Mouse (Mus musculus) stomach, embryonic 14.5 days (tissue): Measurements from ENCODE around the gene Cul7. TPM values are rescaled to one million over a fixed set of nuclear protein-coding genes. Genes with fewer than 3 reads are reported as not detected.

ENCODE experiments used
- ATAC-seq: fragments of 200-750 bp; cut with Nextera tagmentation; 2 replicates; pipeline ENCODE4 v1.8.0; 2017; ENCODE audit warnings: low read depth, moderate TSS enrichment; ENCODE audit not compliant: insufficient number of reproducible peaks, insufficient read depth, low FRiP score
- H3K27ac ChIP-seq: fragments of 300-500 bp; sonication (generic); 2 replicates; pipeline ENCODE4 v1.5.1; 2014; ENCODE audit warnings: mild to moderate bottlenecking, low read length, moderate library complexity, mixed read lengths
- H3K27me3 ChIP-seq: fragments of 300-500 bp; sonication (generic); 2 replicates; pipeline ENCODE4 v1.6.1; 2014; ENCODE audit warnings: low read length, control low read depth, mixed read lengths; ENCODE audit not compliant: control insufficient read depth, insufficient read depth
- H3K36me3 ChIP-seq: fragments of 300-500 bp; sonication (generic); 2 replicates; pipeline ENCODE4 v1.6.1; 2014; ENCODE audit warnings: mild to moderate bottlenecking, control low read depth, low read length, moderate library complexity, mixed read lengths; ENCODE audit not compliant: control insufficient read depth, insufficient read depth
- H3K4me1 ChIP-seq: fragments of 300-500 bp; sonication (generic); 2 replicates; pipeline ENCODE4 v1.6.1; 2014; ENCODE audit warnings: low read length, control low read depth, mixed read lengths; ENCODE audit not compliant: control insufficient read depth, insufficient read depth
- H3K4me2 ChIP-seq: fragments of 300-500 bp; sonication (generic); replicated peaks from 2 replicates; pipeline ENCODE4 v1.6.1; 2014; ENCODE audit warnings: low read depth, low read length, control low read depth
- H3K4me3 ChIP-seq: fragments of 300-500 bp; sonication (generic); 2 replicates; pipeline ENCODE4 v1.5.1; 2014; ENCODE audit warnings: low read depth, low read length, control low read depth
- H3K9ac ChIP-seq: fragments of 300-500 bp; sonication (generic); replicated peaks from 2 replicates; pipeline ENCODE4 v1.6.1; 2014; ENCODE audit warnings: low read depth, mild to moderate bottlenecking, control low read depth, low read length, moderate library complexity, mixed read lengths
- H3K9me3 ChIP-seq: fragments of 300-500 bp; sonication (generic); 2 replicates; pipeline ENCODE4 v1.6.1; 2016; ENCODE audit warnings: low read depth, low read length, control low read depth; ENCODE audit not compliant: control insufficient read depth
- WGBS: fragments of 180-500 bp; shearing (Covaris S2); extraction: QIAGEN DNeasy Blood & Tissue Kit; methylation state at CpG from one replicate; pipeline ENCODE4 v1.1.7; 2014; 5-methylcytosine and 5-hydroxymethylcytosine counted together
- polyA plus RNA-seq: library from polyadenylated mRNA; unstranded; fragments of >200 nt; fragmentation: Nextera tagmentation; extraction: Ambion mirVana; gene quantifications from 2 replicates; pipeline ENCODE4 v1.2.1, GENCODE M21; 2014

The Cul7 gene
- polyA plus RNA-seq, 1 experiment from 2014 or later = 45.9 TPM

- Histone ChIP-seq H3K9me3 (no peaks in the 10 kb centered on the region), H3K4me2 (no peak overlapping the region), H3K36me3 (peaks cover 32% of the 10 kb centered on the region), H3K27me3 (no peaks in the 10 kb centered on the region), H3K27ac (no peak overlapping the region), H3K4me3 (no peak overlapping the region), H3K4me1 (peaks cover 13% of the 10 kb centered on the region), H3K9ac (no peak overlapping the region)
- no peak for ATAC-seq
- WGBS = 96% methylated on average over 10 of the region's 10 CpGs
Measured at GRCm38 (mm10) chr17:46669911-46670310, 19.8 kb downstream of the Cul7 start.

- no peaks in the 10 kb centered on the region for H3K27me3 ChIP-seq
- under 1% methylated on average over 43 of the region's 43 CpGs for WGBS
- peak; percentile 94 for ATAC-seq
- H3K4me1 ChIP-seq = peaks cover 22% of the 10 kb centered on the region
- H3K9me3 ChIP-seq = no peaks in the 10 kb centered on the region
- peak within 1 kb of the TSS; percentile 54 for H3K4me3 ChIP-seq
- peak within 1 kb of the TSS; percentile 75 for H3K27ac ChIP-seq
- peak within 1 kb of the TSS; percentile 37 for H3K9ac ChIP-seq
- peak within 1 kb of the TSS; percentile 54 for H3K4me2 ChIP-seq
- peaks cover 44% of the 10 kb centered on the region for H3K36me3 ChIP-seq
Measured at GRCm38 (mm10) chr17:46673850-46674529, 23.9 kb downstream of the Cul7 start, which contains the start of gene Rrp36. Gene Rrp36 (minus strand): TSS chr17:46674352.

- 16% methylated on average over 15 of the region's 15 CpGs for WGBS
- H3K9ac ChIP-seq = peak overlapping the region; percentile 37; the same call in 1 of the 2 replicates
- peaks cover 30% of the 10 kb centered on the region for H3K4me1 ChIP-seq
- H3K9me3 ChIP-seq = no peaks in the 10 kb centered on the region
- 0 out of 2 replicates have a peak, but pooled peaks have one; percentile 4 for ATAC-seq
- peak overlapping the region; percentile 54 for H3K4me3 ChIP-seq
- H3K4me2 ChIP-seq = peak overlapping the region; percentile 51
- H3K27me3 ChIP-seq = no peaks in the 10 kb centered on the region
- peaks cover 37% of the 10 kb centered on the region for H3K36me3 ChIP-seq
- peak overlapping the region; percentile 75 for H3K27ac ChIP-seq
Measured at GRCm38 (mm10) chr17:46674530-46675283, 24.6 kb downstream of the Cul7 start.

GRCm38 (mm10) chr17:46678416-46678815, 28.3 kb downstream of the Cul7 start, which contains the start of gene Mea1:
Gene Mea1 (plus strand): TSS chr17:46678793.
- peak within 1 kb of the TSS; percentile 64 for H3K9ac ChIP-seq
- no peak within 1 kb of the TSS for H3K27ac ChIP-seq
- peak within 1 kb of the TSS; percentile 89 for H3K4me3 ChIP-seq
- no peaks in the 10 kb centered on the region for H3K9me3 ChIP-seq
- H3K36me3 ChIP-seq = peaks cover 36% of the 10 kb centered on the region
- H3K4me2 ChIP-seq = peak within 1 kb of the TSS; percentile 53
- peaks cover 35% of the 10 kb centered on the region for H3K4me1 ChIP-seq
- WGBS = 87% methylated on average over 8 of the region's 9 CpGs
- H3K27me3 ChIP-seq = no peaks in the 10 kb centered on the region
- ATAC-seq = no peak

GRCm38 (mm10) chr17:46678911-46679310, 28.8 kb downstream of the Cul7 start:
- ATAC-seq = no peak
- WGBS = 18% methylated on average over 9 of the region's 9 CpGs
- Histone ChIP-seq H3K36me3 (peaks cover 40% of the 10 kb centered on the region), H3K9ac (no peak overlapping the region; the same call in 1 of the 2 replicates), H3K27me3 (no peaks in the 10 kb centered on the region), H3K27ac (no peak overlapping the region), H3K4me2 (peak overlapping the region; percentile 53), H3K9me3 (no peaks in the 10 kb centered on the region), H3K4me3 (peak overlapping the region; percentile 89; the same call in 1 of the 2 replicates), H3K4me1 (peaks cover 34% of the 10 kb centered on the region)

- Histone ChIP-seq H3K9me3 (no peaks in the 10 kb centered on the region), H3K27ac (peak overlapping the region; percentile 89), H3K36me3 (peaks cover 49% of the 10 kb centered on the region), H3K4me1 (peaks cover 25% of the 10 kb centered on the region), H3K4me3 (peak overlapping the region; percentile 89), H3K4me2 (peak overlapping the region; percentile 53), H3K27me3 (no peaks in the 10 kb centered on the region), H3K9ac (peak overlapping the region; percentile 64)
- WGBS = under 1% methylated on average over 34 of the region's 34 CpGs
- ATAC-seq = no peak; the same call in 1 of the 2 replicates
Measured at GRCm38 (mm10) chr17:46679843-46680759, 30.0 kb downstream of the Cul7 start.

GRCm38 (mm10) chr17:46680760-46681373, 30.7 kb downstream of the Cul7 start, which contains the start of gene Klhdc3:
Gene Klhdc3 (minus strand): TSS chr17:46680914.
- Histone ChIP-seq H3K4me3 (peak within 1 kb of the TSS; percentile 89), H3K27ac (peak within 1 kb of the TSS; percentile 89), H3K9me3 (no peaks in the 10 kb centered on the region), H3K27me3 (no peaks in the 10 kb centered on the region), H3K36me3 (peaks cover 53% of the 10 kb centered on the region), H3K9ac (peak within 1 kb of the TSS; percentile 64), H3K4me2 (peak within 1 kb of the TSS; percentile 92), H3K4me1 (peaks cover 24% of the 10 kb centered on the region)
- WGBS = under 1% methylated on average over 49 of the region's 49 CpGs
- ATAC-seq = peak; percentile 98
